Mouse (Mus musculus): ENCODE results near the gene Gucy2f. TPM values are rescaled to one million over a fixed set of nuclear protein-coding genes. Genes with fewer than 3 reads are reported as not detected.

Gucy2f gene
- total RNA-seq (2023; ENCODE audit: inconsistent age), result not detected in 4 replicates

GRCm38 (mm10) chrX:142196831-142197230 is at the start of gene Gucy2f:
Gucy2f (minus strand) TSS chrX:142196931.

GRCm38 (mm10) chrX:142226542-142226941 is 29.8 kb upstream of the Gucy2f start, which contains the start of gene Nxt2:
Nxt2 (plus strand) TSS chrX:142226770.

Other genes with a start within 250 kb of the Gucy2f start
- 3.9 to 8.1 TPM (median 5.5 TPM) in 4 replicates for gene Nxt2, start 29.8 kb upstream of the Gucy2f start, total RNA-seq (2023; ENCODE audit: inconsistent age)
- gene Kcne1l, start 109.4 kb upstream of the Gucy2f start, total RNA-seq (2023; ENCODE audit: inconsistent age), result not detected in 4 replicates
- 16.6 to 19.0 TPM (median 18.6 TPM) in 4 replicates for gene Acsl4, start 193.6 kb upstream of the Gucy2f start, total RNA-seq (2023; ENCODE audit: inconsistent age)